Mouse (Mus musculus) heart, embryonic 16.5 days (tissue): ENCODE results near the gene Aff3. TPM values are rescaled to one million over a fixed set of nuclear protein-coding genes. Genes with fewer than 3 reads are reported as not detected.
A peak's percentile ranks its signal among the peaks of the same experiment; 100 is the strongest.
"Not testable (repeated sequence)": the region's sequence is repeated elsewhere in the genome, so short reads cannot be mapped to it uniquely, and the experiment has no call there.

ENCODE experiments used
- ATAC-seq: fragments of 200-750 bp; cut with Nextera tagmentation; replicated peaks from 2 replicates; pipeline ENCODE4 v1.8.0; 2017; ENCODE audit warnings: moderate number of reproducible peaks; ENCODE audit not compliant: insufficient read depth, low FRiP score; ENCODE audit errors: extremely low read depth
- H3K27ac ChIP-seq: fragments of 300-500 bp; sonication (generic); 2 replicates; pipeline ENCODE4 v1.5.1; 2014; ENCODE audit warnings: mild to moderate bottlenecking, low read length, control low read depth, moderate library complexity
- H3K27me3 ChIP-seq: fragments of 300-500 bp; sonication (generic); 2 replicates; pipeline ENCODE4 v1.6.1; 2014; ENCODE audit warnings: low read length, mixed read lengths; ENCODE audit not compliant: control insufficient read depth, insufficient read depth
- H3K36me3 ChIP-seq: fragments of 300-500 bp; sonication (generic); 2 replicates; pipeline ENCODE4 v1.6.1; 2014; ENCODE audit not compliant: control insufficient read depth, insufficient read depth
- H3K4me1 ChIP-seq: fragments of 300-500 bp; sonication (generic); 2 replicates; pipeline ENCODE4 v1.6.1; 2014; ENCODE audit warnings: low read length, mixed read lengths; ENCODE audit not compliant: control insufficient read depth, insufficient read depth
- H3K4me2 ChIP-seq: fragments of 300-500 bp; sonication (generic); 2 replicates; pipeline ENCODE4 v1.6.1; 2014; ENCODE audit warnings: low read depth, mild to moderate bottlenecking, control low read depth, low read length
- H3K4me3 ChIP-seq: fragments of 300-500 bp; sonication (generic); 2 replicates; pipeline ENCODE4 v1.5.1; 2014; ENCODE audit warnings: mild to moderate bottlenecking, control low read depth, low read length
- H3K9ac ChIP-seq: fragments of 300-500 bp; sonication (generic); 2 replicates; pipeline ENCODE4 v1.6.1; 2014; ENCODE audit warnings: low read length, control low read depth
- H3K9me3 ChIP-seq: fragments of 300-500 bp; sonication (generic); replicated peaks from 2 replicates; pipeline ENCODE4 v1.6.1; 2016; ENCODE audit warnings: low read length; ENCODE audit not compliant: control insufficient read depth
- WGBS: fragments of 180-500 bp; shearing (Covaris S2); extraction: QIAGEN DNeasy Blood & Tissue Kit; methylation state at CpG from one replicate; pipeline ENCODE4 v1.1.7; 2014; 5-methylcytosine and 5-hydroxymethylcytosine counted together
- polyA plus RNA-seq: library from polyadenylated mRNA; unstranded; fragments of >200 nt; fragmentation: Nextera tagmentation; extraction: Ambion mirVana; gene quantifications from 2 replicates; pipeline ENCODE4 v1.2.1, GENCODE M21; 2015

Gene Aff3
- polyA plus RNA-seq, 1 experiment from 2014 or later, result 2.2 TPM

DNA sequence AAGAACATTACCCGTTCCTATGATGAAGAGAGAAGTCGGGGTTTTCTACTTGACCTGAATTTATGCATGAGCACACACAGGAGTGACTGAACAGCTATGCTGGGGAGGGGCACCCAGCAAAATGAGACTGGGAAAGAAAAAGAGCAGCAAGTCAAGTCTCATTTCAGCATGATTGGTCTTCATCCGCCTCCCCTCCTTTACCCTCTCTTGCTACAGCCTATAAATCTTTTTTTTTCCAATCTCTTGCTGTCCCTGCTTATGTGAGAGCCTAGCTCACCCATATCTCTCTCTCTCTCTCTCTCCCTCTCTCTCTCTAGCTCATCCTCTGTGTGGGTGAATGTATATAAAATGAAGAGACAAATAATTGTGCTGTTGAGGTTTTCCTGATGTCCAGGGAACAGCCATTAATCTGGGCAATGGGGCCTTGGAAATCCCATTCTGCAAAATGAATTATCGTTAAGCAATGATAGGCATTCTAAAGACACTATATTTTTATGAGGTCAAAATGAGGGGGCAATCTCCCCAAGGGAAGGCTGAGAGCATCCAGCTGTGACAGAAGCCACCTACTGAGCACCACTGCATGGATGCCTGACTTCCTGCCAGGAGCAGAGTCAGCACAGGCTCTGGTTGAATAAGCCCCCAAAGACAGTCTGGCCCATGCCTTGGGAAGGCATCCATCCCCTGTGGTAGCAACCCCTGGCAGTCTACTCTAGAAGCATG lies 224.8 kb downstream of the Aff3 start:
- no peak overlapping the region for H3K4me2 ChIP-seq
- 83% methylated on average over 4 of the region's 4 CpGs for WGBS
- no peak overlapping the region for H3K27ac ChIP-seq
- H3K36me3 ChIP-seq, result no peaks in the 10 kb centered on the region
- peaks cover 34% of the 10 kb centered on the region for H3K4me1 ChIP-seq
- no peaks in the 10 kb centered on the region for H3K9me3 ChIP-seq
- no peaks in the 10 kb centered on the region for H3K27me3 ChIP-seq
- no peak for ATAC-seq
- H3K4me3 ChIP-seq, result no peak overlapping the region
- no peak overlapping the region for H3K9ac ChIP-seq

DNA sequence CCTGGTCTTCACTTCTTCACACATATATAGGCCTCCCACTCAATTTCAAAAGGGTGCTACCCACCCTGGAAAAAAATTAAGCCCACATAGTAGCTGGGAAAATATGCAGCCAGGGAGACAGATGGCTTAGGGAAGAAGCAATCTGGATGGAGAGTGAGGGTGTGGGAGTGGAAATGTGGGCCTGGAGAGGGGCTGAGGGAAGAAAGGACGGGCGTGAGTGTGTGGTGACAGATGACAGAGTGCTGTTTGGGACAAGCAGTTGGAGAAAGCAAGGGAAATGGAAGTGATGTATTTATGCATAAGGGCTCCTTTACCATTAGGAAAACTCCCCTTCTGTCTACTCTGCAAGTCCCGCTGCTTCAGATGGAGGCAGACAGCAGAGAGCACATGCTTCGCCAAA lies 226.3 kb downstream of the Aff3 start:
- Histone ChIP-seq H3K9ac (no peak overlapping the region), H3K4me1 (peaks cover 31% of the 10 kb centered on the region), H3K4me2 (peak overlapping the region; percentile 10; the same call in 1 of the 2 replicates), H3K9me3 (no peaks in the 10 kb centered on the region), H3K36me3 (no peaks in the 10 kb centered on the region), H3K4me3 (no peak overlapping the region), H3K27me3 (no peaks in the 10 kb centered on the region), H3K27ac (no peak overlapping the region; the same call in 1 of the 2 replicates)
- 38% methylated on average over 4 of the region's 4 CpGs for WGBS
- no peak for ATAC-seq

DNA sequence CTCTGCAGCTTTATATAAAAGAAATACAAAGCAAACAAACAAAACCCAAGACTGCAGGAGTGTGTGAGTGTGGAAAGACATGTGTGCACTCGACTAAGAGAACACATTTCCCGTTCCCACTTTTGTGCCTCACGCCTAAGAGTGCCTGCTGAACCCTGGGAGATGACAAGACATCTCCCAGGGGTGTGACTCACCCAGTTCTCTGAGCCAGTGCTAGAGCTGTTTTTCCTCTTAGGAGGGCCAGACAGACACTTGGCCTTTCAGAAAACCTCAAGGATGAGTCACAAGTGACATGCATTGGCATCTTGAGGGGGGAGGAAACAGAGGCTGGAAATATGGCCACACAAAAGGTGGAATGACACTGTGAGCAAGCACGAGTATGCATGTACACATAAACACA lies 227.1 kb downstream of the Aff3 start:
- WGBS, result 42% methylated on average over 4 of the region's 4 CpGs
- H3K4me3 ChIP-seq, result no peak overlapping the region
- H3K27me3 ChIP-seq, result no peaks in the 10 kb centered on the region
- no peaks in the 10 kb centered on the region for H3K36me3 ChIP-seq
- no peak overlapping the region for H3K9ac ChIP-seq
- H3K9me3 ChIP-seq, result no peaks in the 10 kb centered on the region
- no peak overlapping the region for H3K27ac ChIP-seq
- no peak for ATAC-seq
- H3K4me1 ChIP-seq, result peaks cover 28% of the 10 kb centered on the region
- H3K4me2 ChIP-seq, result no peak overlapping the region

DNA sequence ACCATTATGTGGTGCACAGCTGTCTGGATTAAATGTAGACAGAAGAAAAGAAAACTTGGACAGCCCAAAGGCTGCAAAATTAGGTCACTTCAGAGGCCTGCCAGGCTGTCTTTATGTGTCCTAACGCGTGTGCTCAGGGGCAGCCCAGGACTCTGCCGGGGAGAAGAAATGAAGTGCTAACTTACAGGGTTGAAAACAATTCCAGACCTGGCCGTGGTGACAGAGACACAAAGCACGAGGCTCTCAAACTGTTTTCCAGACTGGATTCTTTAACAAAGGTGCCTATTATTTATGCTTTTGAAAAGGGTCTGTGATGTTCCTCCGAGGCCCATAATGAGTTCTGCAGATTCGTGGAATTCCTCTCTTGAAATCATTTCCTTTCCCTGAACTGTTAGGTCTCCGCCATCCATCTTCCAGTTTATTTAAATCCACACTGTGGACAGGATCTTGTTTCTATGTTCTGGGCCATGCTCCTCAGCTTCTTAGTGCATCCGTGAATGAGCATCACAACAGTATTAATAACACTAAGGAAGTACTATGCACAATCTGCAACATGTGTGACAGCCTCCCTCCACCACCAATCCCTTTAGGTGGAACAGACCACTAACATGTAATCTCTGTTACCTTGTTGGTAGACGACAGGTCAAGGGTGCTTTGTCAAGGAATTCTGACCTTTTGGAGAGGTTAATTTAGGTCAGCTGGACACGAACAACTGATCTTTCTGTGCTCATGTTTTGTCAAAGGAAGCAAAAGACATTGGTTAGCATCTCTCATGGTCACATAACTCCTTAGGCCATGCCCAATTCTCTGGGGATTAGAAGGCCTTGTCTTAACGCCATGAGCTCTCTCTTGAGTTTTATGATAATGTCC lies 228.0 kb downstream of the Aff3 start:
- H3K27me3 ChIP-seq, result no peaks in the 10 kb centered on the region
- peaks cover 18% of the 10 kb centered on the region for H3K4me1 ChIP-seq
- no peak overlapping the region for H3K4me3 ChIP-seq
- no peak overlapping the region for H3K4me2 ChIP-seq
- 0 out of 2 replicates have a peak overlapping the region, but pooled peaks have one; percentile 12 for H3K27ac ChIP-seq
- ATAC-seq, result no peak
- H3K9ac ChIP-seq, result no peak overlapping the region
- 61% methylated on average over 12 of the region's 12 CpGs for WGBS
- H3K36me3 ChIP-seq, result no peaks in the 10 kb centered on the region
- no peaks in the 10 kb centered on the region for H3K9me3 ChIP-seq

DNA sequence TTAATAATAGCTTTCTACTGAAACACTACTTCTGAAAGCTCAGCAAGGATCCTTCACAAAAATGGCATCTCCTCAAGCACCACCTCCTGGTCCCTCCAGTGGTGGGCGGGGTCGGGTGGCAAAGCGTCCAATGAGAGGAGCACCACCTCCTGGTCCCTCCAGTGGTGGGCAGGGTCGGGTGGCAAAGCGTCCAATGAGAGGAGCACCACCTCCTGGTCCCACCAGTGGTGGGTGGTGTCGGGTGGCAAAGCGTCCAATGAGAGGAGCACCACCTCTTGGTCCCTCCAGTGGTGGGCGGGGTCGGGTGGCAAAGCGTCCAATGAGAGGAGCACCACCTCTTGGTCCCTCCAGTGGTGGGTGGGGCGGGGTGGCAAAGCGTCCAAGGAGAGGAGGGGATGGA lies 234.4 kb downstream of the Aff3 start:
- not testable (repeated sequence) for ATAC-seq

DNA sequence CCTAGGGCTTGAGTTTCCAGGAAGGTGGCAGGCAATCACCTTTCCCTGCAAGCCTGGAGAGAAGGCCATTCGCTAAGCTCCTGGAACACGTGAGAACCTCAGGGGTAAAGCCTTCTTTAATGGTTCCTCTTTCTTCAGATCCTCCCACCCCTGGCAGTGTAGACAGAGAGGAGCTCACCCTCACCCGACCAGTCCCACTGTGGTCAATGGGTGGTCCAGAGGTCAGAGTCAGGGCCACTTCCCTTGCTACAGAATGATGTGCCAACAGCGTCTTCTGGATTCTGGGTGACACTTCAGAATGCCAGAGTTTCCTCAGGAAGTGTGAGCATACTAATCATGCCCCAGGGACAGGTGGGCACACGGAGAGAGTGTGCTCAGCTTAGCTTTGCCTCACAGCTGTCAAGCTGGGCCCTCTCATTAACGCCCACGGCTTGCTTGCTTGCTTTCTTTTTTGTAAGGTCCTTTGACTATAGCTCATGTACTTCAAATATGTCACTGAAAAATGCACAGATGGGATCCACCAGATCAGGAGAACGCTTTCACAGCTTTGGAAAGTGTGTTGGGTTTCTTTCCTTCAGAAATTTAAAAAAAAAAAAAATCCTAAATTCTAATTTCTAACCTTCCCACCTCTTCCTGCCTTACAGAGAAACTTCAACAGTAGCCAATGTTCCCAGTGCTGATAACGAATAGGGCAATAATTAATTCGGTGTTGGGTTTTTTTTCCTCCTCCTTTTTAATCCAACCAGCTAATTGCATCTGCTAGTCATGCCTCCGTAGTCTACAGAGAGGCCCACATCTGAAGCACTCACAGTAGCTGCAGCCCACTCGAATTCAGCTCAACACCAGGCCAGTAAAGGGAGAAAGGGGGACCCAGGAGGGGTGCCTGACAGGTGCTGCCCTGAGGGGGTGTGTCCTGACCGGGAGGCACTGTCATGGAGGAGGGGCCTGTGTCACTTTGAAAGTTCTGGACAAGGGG lies 235.8 kb downstream of the Aff3 start:
- no peak overlapping the region for H3K4me2 ChIP-seq
- no peak for ATAC-seq
- no peaks in the 10 kb centered on the region for H3K9me3 ChIP-seq
- no peaks in the 10 kb centered on the region for H3K36me3 ChIP-seq
- no peaks in the 10 kb centered on the region for H3K4me1 ChIP-seq
- no peak overlapping the region for H3K27ac ChIP-seq
- H3K9ac ChIP-seq, result no peak overlapping the region
- H3K4me3 ChIP-seq, result no peak overlapping the region
- 72% methylated on average over 13 of the region's 13 CpGs for WGBS
- H3K27me3 ChIP-seq, result no peaks in the 10 kb centered on the region

More for the DNA sequence above, 234.4 kb downstream of the Aff3 start:
- WGBS, result 91% methylated on average over 12 of the region's 12 CpGs
- H3K27me3 ChIP-seq, H3K9ac ChIP-seq, H3K9me3 ChIP-seq, H3K27ac ChIP-seq, H3K4me2 ChIP-seq, H3K4me3 ChIP-seq, H3K4me1 ChIP-seq, H3K36me3 ChIP-seq: not testable (repeated sequence)

DNA sequence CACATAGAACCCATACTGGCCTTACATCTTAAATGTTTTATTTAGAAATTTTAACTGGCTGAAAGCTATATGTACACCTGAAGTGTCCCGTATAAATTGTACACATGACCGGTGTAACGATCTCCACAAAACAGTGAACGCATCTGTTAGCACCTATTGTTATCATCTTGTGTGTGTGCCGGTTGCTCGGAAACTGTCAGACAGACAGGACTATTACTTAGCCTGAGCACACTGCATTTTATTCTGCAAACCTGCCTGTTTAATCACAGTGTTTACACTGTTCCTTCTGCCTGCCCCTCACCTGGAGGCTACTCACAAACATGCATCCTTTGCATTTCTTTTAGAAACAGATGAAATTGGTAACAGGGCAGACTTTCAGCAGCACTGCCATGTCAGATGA lies 241.8 kb downstream of the Aff3 start:
- Histone ChIP-seq H3K27ac (no peak overlapping the region), H3K36me3 (no peaks in the 10 kb centered on the region), H3K4me2 (no peak overlapping the region), H3K9me3 (no peaks in the 10 kb centered on the region), H3K27me3 (no peaks in the 10 kb centered on the region), H3K4me3 (no peak overlapping the region), H3K4me1 (no peaks in the 10 kb centered on the region), H3K9ac (no peak overlapping the region)
- 86% methylated on average over 6 of the region's 6 CpGs for WGBS
- ATAC-seq, result no peak

DNA sequence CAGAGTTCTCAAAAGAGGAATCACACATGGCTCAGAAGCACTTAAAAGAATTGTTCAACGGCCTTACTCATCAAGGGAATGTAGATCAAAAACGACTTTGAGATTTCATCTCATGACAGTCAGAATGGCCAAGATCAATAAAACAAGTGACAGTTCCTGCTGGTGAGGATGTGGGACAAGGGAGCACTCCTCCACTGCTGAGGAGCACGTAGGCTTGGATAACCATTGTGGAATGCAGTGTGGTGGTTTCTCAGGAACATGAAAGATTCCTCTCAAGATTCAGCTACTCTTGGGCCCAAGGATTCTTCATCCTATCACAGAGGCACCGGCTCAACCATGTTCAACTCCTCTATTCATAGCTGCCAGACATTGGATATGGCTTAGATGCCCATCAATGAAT lies 245.4 kb downstream of the Aff3 start:
- Histone ChIP-seq H3K4me2 (no peak overlapping the region), H3K36me3 (no peaks in the 10 kb centered on the region), H3K4me3 (no peak overlapping the region), H3K27me3 (no peaks in the 10 kb centered on the region), H3K9me3 (no peaks in the 10 kb centered on the region), H3K4me1 (no peaks in the 10 kb centered on the region), H3K9ac (no peak overlapping the region), H3K27ac (no peak overlapping the region)
- WGBS, result 75% methylated on average over 4 of the region's 4 CpGs
- ATAC-seq, result no peak
